ENCODE assay signal across 8 mouse cellular contexts in the genomic region with DNA sequence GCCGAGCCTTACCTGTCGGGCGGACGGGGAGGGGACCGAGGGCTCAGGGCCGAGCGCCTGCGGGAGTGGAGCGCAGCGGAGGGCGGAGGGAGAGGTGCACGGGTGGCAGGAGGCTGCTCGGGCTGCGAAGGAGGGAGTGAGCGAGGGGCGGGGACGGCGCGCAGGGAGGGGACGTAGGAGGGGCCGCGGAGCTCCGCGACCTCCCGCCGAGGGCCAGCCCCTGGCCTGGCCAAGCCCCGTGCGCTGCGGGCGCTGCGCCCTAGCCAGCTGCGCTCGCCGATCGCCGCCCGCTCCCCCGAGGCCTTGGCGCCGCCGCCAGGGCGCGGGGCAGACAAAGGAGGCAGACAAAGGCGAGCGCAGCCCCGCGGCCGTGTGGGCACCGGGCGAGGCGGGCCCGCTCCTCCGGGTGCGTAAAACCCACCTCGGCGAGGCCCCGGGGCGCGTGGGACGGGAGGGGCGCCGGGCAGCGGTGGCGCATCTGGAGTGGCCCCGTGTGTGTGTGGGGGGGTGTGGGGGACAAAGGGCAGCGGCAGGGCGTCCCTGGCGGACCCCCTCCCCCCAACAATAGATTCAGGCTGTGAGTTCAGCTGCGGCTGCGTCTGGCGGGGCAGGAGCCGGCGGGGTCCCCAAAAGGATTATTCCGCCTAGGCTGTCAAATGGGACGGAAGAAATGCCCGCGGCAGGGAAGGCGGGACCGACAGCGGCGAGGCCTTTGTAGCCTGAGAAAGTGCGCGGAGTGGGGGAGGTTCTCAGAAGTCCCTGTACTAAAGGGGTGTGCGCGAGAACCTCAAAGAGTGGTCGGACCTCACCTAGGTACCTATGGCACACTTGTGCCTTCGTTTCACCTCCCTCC. TPM values are rescaled to one million over a fixed set of nuclear protein-coding genes. Genes with fewer than 3 reads are reported as not detected.
DNase-seq lines count a peak whose midpoint lies in the region; ATAC-seq and TF ChIP-seq lines count a peak whose summit lies in the region.

A gene (minus strand): TSS at position 138 of the 853 bp plus-strand sequence.

- H3K36me3 ChIP-seq in ES-E14 (ENCODE audit: control insufficient read depth, insufficient read depth, low read length, poor library complexity, severe bottlenecking): no peaks in the 10 kb centered on the region
- 0 out of 2 replicates have a peak, but pooled peaks cover 3% of the 10 kb centered on the region for H3K36me3 ChIP-seq in forebrain, embryonic 13.5 days (ENCODE audit: poor library complexity, severe bottlenecking)
- no peaks in the 10 kb centered on the region for H3K36me3 ChIP-seq in kidney, embryonic 16.5 days (ENCODE audit: insufficient read depth, low read length)
- no peaks in the 10 kb centered on the region for H3K36me3 ChIP-seq in stomach, embryonic 15.5 days

- peak within 1 kb of the TSS; percentile 54 for H3K9ac ChIP-seq in ES-E14 (ENCODE audit: insufficient read depth, low read depth, low read length, poor library complexity, severe bottlenecking)
- H3K9ac ChIP-seq in forebrain, embryonic 13.5 days: peak within 1 kb of the TSS; percentile 98
- H3K9ac ChIP-seq in kidney, embryonic 16.5 days (replicated peaks; ENCODE audit: low read length): peak within 1 kb of the TSS; percentile 79
- H3K9ac ChIP-seq in stomach, embryonic 15.5 days: peak within 1 kb of the TSS; percentile 34

- H3K27me3 ChIP-seq in forebrain, embryonic 13.5 days: peaks cover 4% of the 10 kb centered on the region; the same call in 1 of the 2 replicates
- H3K27me3 ChIP-seq in kidney, embryonic 16.5 days (ENCODE audit: insufficient read depth, low read length): peaks cover 40% of the 10 kb centered on the region
- peaks cover 54% of the 10 kb centered on the region for H3K27me3 ChIP-seq in stomach, embryonic 15.5 days (replicated peaks)

- peak; percentile 89 for ATAC-seq in forebrain, embryonic 13.5 days
- ATAC-seq in kidney, embryonic 16.5 days (ENCODE audit: low FRiP score, low TSS enrichment): peak; percentile 94
- ATAC-seq in stomach, embryonic 15.5 days (ENCODE audit: insufficient read depth, low FRiP score, low read depth): peak; percentile 92

- WGBS in forebrain, embryonic 13.5 days: under 1% methylated on average over 56 of the region's 87 CpGs
- under 1% methylated on average over 45 of the region's 87 CpGs for WGBS in kidney, embryonic 16.5 days
- under 1% methylated on average over 59 of the region's 87 CpGs for WGBS in stomach, embryonic 15.5 days

- H3K27ac ChIP-seq in ES-E14 (ENCODE audit: insufficient read depth, low read depth, low read length, poor library complexity, severe bottlenecking): no peak within 1 kb of the TSS
- peak within 1 kb of the TSS; percentile 97 for H3K27ac ChIP-seq in forebrain, embryonic 13.5 days
- peak within 1 kb of the TSS; percentile 43 for H3K27ac ChIP-seq in kidney, embryonic 16.5 days (ENCODE audit: low read length)
- H3K27ac ChIP-seq in stomach, embryonic 15.5 days: no peak within 1 kb of the TSS

- peak; percentile 88 to 94 for DNase-seq in cerebellum, postnatal 10 days
- DNase-seq in cerebellum, adult 8-10 months: no peak
- no peak for DNase-seq in ES-E14 (ENCODE audit: low read depth, low spot score)
- peak; percentile 58 to 77 for DNase-seq in lung, postnatal 4 days
- no peak for DNase-seq in spleen, postnatal 4 days (ENCODE audit: low spot score in 2 of 2)

- peak within 1 kb of the TSS; percentile 71 to 74 for H3K4me3 ChIP-seq in ES-E14 (ENCODE audit: insufficient read depth in 1 of 2, low read depth in 1 of 2, low read length in 2 of 2, poor library complexity in 1 of 2, severe bottlenecking in 1 of 2)
- peak within 1 kb of the TSS; percentile 74 for H3K4me3 ChIP-seq in forebrain, embryonic 13.5 days
- peak within 1 kb of the TSS; percentile 72 for H3K4me3 ChIP-seq in kidney, embryonic 16.5 days (ENCODE audit: low read length)
- H3K4me3 ChIP-seq in stomach, embryonic 15.5 days (replicated peaks): peak within 1 kb of the TSS; percentile 61

- H3K4me1 ChIP-seq in ES-E14 (ENCODE audit: control insufficient read depth in 2 of 2, insufficient read depth in 2 of 2, low read length in 2 of 2, poor library complexity in 1 of 2): peaks cover 0 to 5% of the 10 kb centered on the region in 2 experiments; a peak in 1 of 4 replicates
- peaks cover 55% of the 10 kb centered on the region for H3K4me1 ChIP-seq in forebrain, embryonic 13.5 days
- H3K4me1 ChIP-seq in kidney, embryonic 16.5 days (ENCODE audit: insufficient read depth, low read length): peaks cover 7% of the 10 kb centered on the region; the same call in 1 of the 2 replicates
- peaks cover 7% of the 10 kb centered on the region; the same call in 1 of the 2 replicates for H3K4me1 ChIP-seq in stomach, embryonic 15.5 days

- H3K4me2 ChIP-seq in forebrain, embryonic 13.5 days: peak within 1 kb of the TSS; percentile 79
- H3K4me2 ChIP-seq in kidney, embryonic 16.5 days (replicated peaks; ENCODE audit: low read depth, low read length): peak within 1 kb of the TSS; percentile 98
- H3K4me2 ChIP-seq in stomach, embryonic 15.5 days: peak within 1 kb of the TSS; percentile 99

- in situ Hi-C loops in ES-E14 (cut with MboI; ENCODE audit: low sequenced_read_pairs in 2 of 2, unreplicated experiment in 2 of 2): no loop called here

- H3K9me3 ChIP-seq in ES-E14 (ENCODE audit: control insufficient read depth, insufficient read depth, low read depth, low read length): no peaks in the 10 kb centered on the region
- H3K9me3 ChIP-seq in forebrain, embryonic 13.5 days (replicated peaks): no peaks in the 10 kb centered on the region
- H3K9me3 ChIP-seq in kidney, embryonic 16.5 days (ENCODE audit: low read length): no peaks in the 10 kb centered on the region
- H3K9me3 ChIP-seq in stomach, embryonic 15.5 days: no peaks in the 10 kb centered on the region

TF ChIP-seq in ES-E14, 5 proteins besides CTCF, POLR2A, EP300 and RAD21:
- no peak for TF ChIP-seq CHD2 (IDR thresholded peaks at IDR 0.05; ENCODE audit: low read depth, low read length)
- TF ChIP-seq HCFC1 (IDR thresholded peaks at IDR 0.05; ENCODE audit: borderline replicate concordance, insufficient read depth, low read length): no peak
- TF ChIP-seq ZC3H11A (IDR thresholded peaks at IDR 0.05; ENCODE audit: borderline replicate concordance, low read depth, low read length): no peak
- TF ChIP-seq MAFK (IDR thresholded peaks at IDR 0.05; ENCODE audit: insufficient read depth, low read depth, low read length): no peak
- TF ChIP-seq ZNF384 (IDR thresholded peaks at IDR 0.05; ENCODE audit: low read depth, low read length): no peak

RNA-seq across cellular contexts. Expression of the gene that starts here (rescaled TPM):
- total RNA-seq in ES-E14 (2012; rRNA removed): 0.76 and 1.3 TPM in 2 replicates
- polyA plus RNA-seq in forebrain, embryonic 13.5 days (2015; fragmentation: Nextera tagmentation; extraction: Ambion mirVana): 11.7 and 12.5 TPM in 2 replicates
- polyA plus RNA-seq in kidney, embryonic 16.5 days (2015; fragmentation: Nextera tagmentation; extraction: Ambion mirVana): 0.28 and 0.29 TPM in 2 replicates
- 0.06 and 0.14 TPM in 2 replicates for polyA plus RNA-seq in stomach, embryonic 15.5 days (2015; fragmentation: Nextera tagmentation; extraction: Ambion mirVana)

Comparison
In these comparisons a context has a peak if more than half of its experiments do, and no peak if none do; other contexts are left out.
1. DNase-seq: peak in cerebellum, postnatal 10 days (2 of 2) and lung, postnatal 4 days (2 of 2); none in cerebellum, adult 8-10 months (single experiment), ES-E14 (single experiment) and spleen, postnatal 4 days (0 of 2).
2. Peak in ATAC-seq, H3K4me3 ChIP-seq, H3K27ac ChIP-seq, H3K9ac ChIP-seq and H3K4me2 ChIP-seq in kidney, embryonic 16.5 days; RNA of the gene not detected or under 1 TPM.
3. Peak in ATAC-seq, H3K4me3 ChIP-seq, H3K9ac ChIP-seq and H3K4me2 ChIP-seq in stomach, embryonic 15.5 days; RNA of the gene not detected or under 1 TPM.
4. H3K9ac ChIP-seq: peak in every context shown above with its lines; median percentile 98 in forebrain, embryonic 13.5 days; 79 in kidney, embryonic 16.5 days; 54 in ES-E14; 34 in stomach, embryonic 15.5 days.
5. Peak in every context shown above with its lines, with median percentiles within 50 percentile points of each other: H3K4me3 ChIP-seq, ATAC-seq and H3K4me2 ChIP-seq.